Mouse (Mus musculus): ENCODE data around the gene S1pr4.

DNA sequence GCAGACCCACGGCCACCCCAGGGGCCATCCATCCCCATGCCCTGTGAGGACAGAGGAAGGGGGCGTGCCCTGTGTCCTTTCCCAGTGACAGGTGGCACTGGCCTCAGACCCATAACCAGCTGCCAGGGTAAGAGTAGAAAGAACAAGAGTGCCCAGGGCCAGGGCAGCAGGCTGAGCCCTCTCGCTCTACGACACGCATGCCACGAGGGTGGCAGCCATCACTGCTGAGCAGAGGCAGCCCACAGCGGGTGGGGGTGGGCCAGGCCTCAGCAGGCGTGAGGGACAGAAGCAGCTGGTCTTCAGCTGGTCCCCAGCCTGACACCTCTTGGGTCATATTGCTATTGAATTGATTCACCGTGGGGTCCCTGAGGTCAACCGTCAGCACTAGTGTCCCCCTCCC, 13.4 kb downstream of the S1pr4 start:
- TF ChIP-seq EP300 (IDR thresholded peaks at IDR 0.05; ENCODE audit: insufficient read depth, low read depth, low read length) (no peak), CTCF (IDR thresholded peaks at IDR 0.05) (no peak)
